In genomic region chr11:62814625-62815024, GRCm38 (mm10) we compare ENCODE assay signal across 14 mouse cellular contexts. TPM values are rescaled to one million over a fixed set of nuclear protein-coding genes. Genes with fewer than 3 reads are reported as not detected.
DNase-seq lines count a peak whose midpoint lies in the region; ATAC-seq and TF ChIP-seq lines count a peak whose summit lies in the region.
"Had no signal": no experiment of that assay in that cellular context is flagged by ENCODE, and none has a peak within 500 bp of the region (broad histone marks: within the 10 kb centered on the region; RNA-seq: fewer than 3 reads in every experiment).

No protein-coding gene starts in this region.

- no peak overlapping the region for H3K9ac ChIP-seq in lung, embryonic 14.5 days
- no peak overlapping the region for H3K9ac ChIP-seq in stomach, postnatal 0 days (ENCODE audit: low read length)
- no peak overlapping the region for H3K9ac ChIP-seq in forebrain, embryonic 13.5 days
- H3K9ac ChIP-seq: heart, embryonic 13.5 days; midbrain, embryonic 15.5 days had no signal

- 43% methylated on average over 4 of the region's 4 CpGs for WGBS in lung, embryonic 14.5 days
- WGBS in lung, adult 2 months, result 40% methylated on average over 4 of the region's 4 CpGs
- WGBS in stomach, postnatal 0 days, result 42% methylated on average over 4 of the region's 4 CpGs
- WGBS in forebrain, embryonic 13.5 days, result 67% methylated on average over 4 of the region's 4 CpGs

- no peak for TF ChIP-seq POLR2A in lung, adult 2 months (IDR thresholded peaks at IDR 0.05; ENCODE audit: borderline replicate concordance, extremely low read depth, low read depth, low read length)

- H3K27ac ChIP-seq in lung, embryonic 14.5 days (ENCODE audit: low read depth), result peak overlapping the region; percentile 37; the same call in 1 of the 2 replicates
- 0 out of 2 replicates have a peak overlapping the region, but pooled peaks have one; percentile 40 for H3K27ac ChIP-seq in stomach, postnatal 0 days (replicated peaks)
- no peak overlapping the region for H3K27ac ChIP-seq in forebrain, embryonic 13.5 days
- H3K27ac ChIP-seq: heart, embryonic 13.5 days; hindbrain, embryonic 10.5 days; left cerebral cortex, adult 2 months; midbrain, embryonic 15.5 days had no signal

- no peak overlapping the region for H3K4me3 ChIP-seq in lung, embryonic 14.5 days (ENCODE audit: low read depth, low read length)
- H3K4me3 ChIP-seq in lung, adult 2 months (replicated peaks; ENCODE audit: extremely low read depth, low read depth, low read length), result no peak overlapping the region
- H3K4me3 ChIP-seq in stomach, postnatal 0 days (ENCODE audit: low read depth, low read length), result no peak overlapping the region
- no peak overlapping the region for H3K4me3 ChIP-seq in forebrain, embryonic 13.5 days
- H3K4me3 ChIP-seq: heart, embryonic 13.5 days; hindbrain, embryonic 10.5 days; left cerebral cortex, adult 2 months; midbrain, embryonic 15.5 days had no signal

- no peaks in the 10 kb centered on the region for H3K27me3 ChIP-seq in lung, embryonic 14.5 days (ENCODE audit: insufficient read depth, low read length)
- no peaks in the 10 kb centered on the region for H3K27me3 ChIP-seq in stomach, postnatal 0 days (ENCODE audit: control insufficient read depth, insufficient read depth, low read length)
- H3K27me3 ChIP-seq in forebrain, embryonic 13.5 days, result no peaks in the 10 kb centered on the region
- H3K27me3 ChIP-seq: heart, embryonic 13.5 days; midbrain, embryonic 15.5 days had no signal

- no peak for TF ChIP-seq EP300 in stomach, postnatal 0 days (optimal IDR thresholded peaks at IDR 0.05)

- H3K36me3 ChIP-seq in lung, embryonic 14.5 days (ENCODE audit: insufficient read depth), result no peaks in the 10 kb centered on the region
- no peaks in the 10 kb centered on the region for H3K36me3 ChIP-seq in stomach, postnatal 0 days (ENCODE audit: control insufficient read depth, insufficient read depth, low read length)
- H3K36me3 ChIP-seq in forebrain, embryonic 13.5 days (ENCODE audit: poor library complexity, severe bottlenecking), result no peaks in the 10 kb centered on the region
- H3K36me3 ChIP-seq: heart, embryonic 13.5 days; hindbrain, embryonic 10.5 days; midbrain, embryonic 15.5 days had no signal

- peaks cover 17% of the 10 kb centered on the region; the same call in 1 of the 2 replicates for H3K4me1 ChIP-seq in lung, embryonic 14.5 days (ENCODE audit: insufficient read depth)
- no peaks in the 10 kb centered on the region; the same call in 1 of the 2 replicates for H3K4me1 ChIP-seq in lung, adult 2 months (ENCODE audit: control insufficient read depth, insufficient read depth, low read length)
- H3K4me1 ChIP-seq in stomach, postnatal 0 days (replicated peaks; ENCODE audit: control insufficient read depth, insufficient read depth), result no peaks in the 10 kb centered on the region
- peaks cover 4% of the 10 kb centered on the region; the same call in 1 of the 2 replicates for H3K4me1 ChIP-seq in forebrain, embryonic 13.5 days

- TF ChIP-seq CTCF in lung, embryonic 14.5 days (IDR thresholded peaks at IDR 0.05; ENCODE audit: low read depth), result no peak
- no peak for TF ChIP-seq CTCF in lung, adult 2 months (IDR thresholded peaks at IDR 0.05; ENCODE audit: insufficient read depth, low read length)
- no peak for TF ChIP-seq CTCF in stomach, postnatal 0 days (IDR thresholded peaks at IDR 0.05; ENCODE audit: low read depth)

- H3K9me3 ChIP-seq in lung, embryonic 14.5 days (ENCODE audit: low read depth, low read length), result no peaks in the 10 kb centered on the region
- no peaks in the 10 kb centered on the region for H3K9me3 ChIP-seq in stomach, postnatal 0 days (ENCODE audit: control insufficient read depth, low read length)
- no peaks in the 10 kb centered on the region for H3K9me3 ChIP-seq in forebrain, embryonic 13.5 days (replicated peaks)
- H3K9me3 ChIP-seq: heart, embryonic 13.5 days; hindbrain, embryonic 10.5 days; midbrain, embryonic 15.5 days had no signal

- peak; percentile 22 to 23 for DNase-seq in cerebellum, postnatal 10 days
- DNase-seq in lung, embryonic 14.5 days, result no peak
- DNase-seq in lung, adult 2 months, result no peak
- peak; percentile 24 for DNase-seq in lung, postnatal 25 days (ENCODE audit: low spot score)
- DNase-seq in stomach, postnatal 0 days (ENCODE audit: low spot score), result no peak
- DNase-seq in thymus, postnatal 4 days, result no peak
- DNase-seq: cerebellum, adult 11-12 months; right cerebral cortex, postnatal 14 days had no signal

- ATAC-seq in cerebellum, adult (ENCODE audit: insufficient number of reproducible peaks, low FRiP score, low TSS enrichment), result no peak
- no peak for ATAC-seq in lung, embryonic 14.5 days (ENCODE audit: insufficient read depth)
- ATAC-seq in stomach, postnatal 0 days (ENCODE audit: low FRiP score, low TSS enrichment), result peak; percentile 28; the same call in 1 of the 2 replicates
- no peak for ATAC-seq in forebrain, embryonic 13.5 days
- ATAC-seq: midbrain, embryonic 15.5 days had no signal

- H3K4me2 ChIP-seq in lung, embryonic 14.5 days, result no peak overlapping the region
- no peak overlapping the region for H3K4me2 ChIP-seq in stomach, postnatal 0 days (replicated peaks; ENCODE audit: low read depth)
- no peak overlapping the region for H3K4me2 ChIP-seq in forebrain, embryonic 13.5 days
- H3K4me2 ChIP-seq: heart, embryonic 13.5 days; midbrain, embryonic 15.5 days had no signal

RNA-seq across cellular contexts. Expression of gene Trim16, which starts 5.4 kb away (rescaled TPM):
- polyA plus RNA-seq in lung, embryonic 14.5 days (2014; fragmentation: Nextera tagmentation; extraction: Ambion mirVana), result 18.0 and 20.4 TPM in 2 replicates
- 23.7 and 24.5 TPM in 2 replicates for polyA plus RNA-seq in lung, adult 2 months (2012; rRNA removed)
- polyA plus RNA-seq in stomach, postnatal 0 days (2015; fragmentation: Nextera tagmentation; extraction: Ambion mirVana), result 23.4 and 25.0 TPM in 2 replicates
- 3.1 and 3.5 TPM in 2 replicates for polyA plus RNA-seq in forebrain, embryonic 13.5 days (2015; fragmentation: Nextera tagmentation; extraction: Ambion mirVana)

RNA-seq across cellular contexts. Expression of gene Zfp286, which starts 25.4 kb away (rescaled TPM):
- polyA plus RNA-seq in lung, embryonic 14.5 days (2014; fragmentation: Nextera tagmentation; extraction: Ambion mirVana), result 17.3 and 21.3 TPM in 2 replicates
- polyA plus RNA-seq in lung, adult 2 months (2012; rRNA removed), result 0.54 and 1.1 TPM in 2 replicates
- 4.6 and 5.5 TPM in 2 replicates for polyA plus RNA-seq in stomach, postnatal 0 days (2015; fragmentation: Nextera tagmentation; extraction: Ambion mirVana)
- polyA plus RNA-seq in forebrain, embryonic 13.5 days (2015; fragmentation: Nextera tagmentation; extraction: Ambion mirVana), result 34.9 TPM in 2 replicates

RNA-seq across cellular contexts. Expression of gene Fbxw10, which starts 32.2 kb away (rescaled TPM):
- 0.24 and 0.30 TPM in 2 replicates for polyA plus RNA-seq in lung, embryonic 14.5 days (2014; fragmentation: Nextera tagmentation; extraction: Ambion mirVana)
- polyA plus RNA-seq in lung, adult 2 months (2012; rRNA removed), result 0.38 and 0.84 TPM in 2 replicates
- polyA plus RNA-seq in stomach, postnatal 0 days (2015; fragmentation: Nextera tagmentation; extraction: Ambion mirVana), result 0.47 TPM in 2 replicates
- polyA plus RNA-seq in forebrain, embryonic 13.5 days (2015; fragmentation: Nextera tagmentation; extraction: Ambion mirVana), result 0.14 and 0.21 TPM in 2 replicates

Comparison
In these comparisons a context has a peak if more than half of its experiments do, and no peak if none do; other contexts are left out.
1. DNase-seq: peak in cerebellum, postnatal 10 days (2 of 2) and lung, postnatal 25 days (single experiment); none in lung, embryonic 14.5 days (single experiment), lung, adult 2 months (single experiment), stomach, postnatal 0 days (single experiment) and thymus, postnatal 4 days (single experiment).